Mouse (Mus musculus) urinary bladder, postnatal 0 days (tissue): Measurements from ENCODE around the gene Esp31. TPM values are rescaled to one million over a fixed set of nuclear protein-coding genes. Genes with fewer than 3 reads are reported as not detected.

Source experiments
- polyA plus RNA-seq: library from polyadenylated mRNA; unstranded; fragments of >200 nt; fragmentation: Nextera tagmentation; extraction: Ambion mirVana; gene quantifications from 2 replicates; pipeline ENCODE4 v1.2.1, GENCODE M21; 2015

Esp31 gene
- polyA plus RNA-seq, result not detected in 2 replicates

GRCm38 (mm10) chr17:38639147-38639546 is at the start of gene Esp31:
Esp31 (plus strand) TSS chr17:38639447.

Other genes starting within 250 kb of the Esp31 start
- gene Esp36, start 219.3 kb upstream of the Esp31 start, polyA plus RNA-seq, result not detected in 2 replicates
- gene Esp34, start 85.3 kb upstream of the Esp31 start, polyA plus RNA-seq, result not detected in 2 replicates